ENCODE assay signal across 9 mouse cellular contexts in the genomic region with DNA sequence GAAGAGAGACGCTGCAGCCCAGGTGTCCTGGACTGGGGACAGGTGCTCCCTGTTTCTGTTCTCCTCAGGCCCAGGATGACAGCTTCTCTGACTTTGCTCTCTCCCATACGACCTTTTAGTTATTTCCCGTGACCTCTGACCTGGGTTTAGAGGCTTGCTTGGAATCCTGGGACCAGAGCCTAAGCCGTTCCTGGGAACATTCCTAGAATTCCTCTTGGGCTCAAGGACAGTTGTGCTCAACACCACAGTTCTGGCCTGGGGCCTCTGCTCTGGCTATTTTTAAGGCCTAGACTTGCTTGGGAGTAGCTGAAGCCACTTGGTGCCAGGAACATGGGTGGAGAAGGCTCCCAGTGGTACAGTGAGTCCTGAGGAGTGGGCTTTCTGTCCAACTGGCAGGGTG. TPM values are rescaled to one million over a fixed set of nuclear protein-coding genes. Genes with fewer than 3 reads are reported as not detected.
A peak's percentile ranks its signal among the peaks of the same experiment; 100 is the strongest.
DNase-seq lines count a peak whose midpoint lies in the region; ATAC-seq and TF ChIP-seq lines count a peak whose summit lies in the region.
"Had no signal": no experiment of that assay in that cellular context is flagged by ENCODE, and none has a peak within 500 bp of the region (broad histone marks: within the 10 kb centered on the region; RNA-seq: fewer than 3 reads in every experiment).

No protein-coding gene starts in this region.

- TF ChIP-seq EP300 in ES-Bruce4 (IDR thresholded peaks at IDR 0.05; ENCODE audit: insufficient read depth, low read depth, low read length): peak; percentile 58; the same call in 1 of the 2 replicates

- H3K36me3 ChIP-seq in ES-Bruce4 (ENCODE audit: control insufficient read depth, insufficient read depth, low read length, poor library complexity, severe bottlenecking): no peaks in the 10 kb centered on the region
- no peaks in the 10 kb centered on the region for H3K36me3 ChIP-seq in intestine, embryonic 15.5 days

- no peak for ATAC-seq in intestine, embryonic 15.5 days

- no peak overlapping the region for H3K27ac ChIP-seq in ES-Bruce4 (ENCODE audit: insufficient read depth, low read length)
- H3K27ac ChIP-seq in intestine, embryonic 15.5 days: no peak overlapping the region

- TF ChIP-seq CTCF in ES-Bruce4 (IDR thresholded peaks at IDR 0.05; ENCODE audit: low read depth, low read length): no peak

- H3K4me3 ChIP-seq in ES-Bruce4 (ENCODE audit: low read depth, low read length): no peak overlapping the region
- no peak overlapping the region for H3K4me3 ChIP-seq in intestine, embryonic 15.5 days (replicated peaks)

- DNase-seq in cerebellum, adult 11-12 months: peak; percentile 59
- no peak for DNase-seq in cerebellum, adult 11 months
- peak; percentile 97 for DNase-seq in heart, adult 11 months
- DNase-seq in kidney, adult 9 months: peak; percentile 73
- no peak for DNase-seq in thymus, postnatal 4 days
- DNase-seq in spleen, postnatal 36 days (ENCODE audit: low spot score in 2 of 2): no peak

- 60% methylated on average over 4 of the region's 4 CpGs for WGBS in intestine, embryonic 15.5 days

- H3K4me2 ChIP-seq in intestine, embryonic 15.5 days (replicated peaks): no peak overlapping the region

- no peaks in the 10 kb centered on the region for H3K27me3 ChIP-seq in ES-Bruce4 (ENCODE audit: control insufficient read depth, insufficient read depth, low read length, poor library complexity, severe bottlenecking)
- H3K27me3 ChIP-seq in intestine, embryonic 15.5 days (replicated peaks): no peaks in the 10 kb centered on the region

- TF ChIP-seq POLR2A in ES-Bruce4 (IDR thresholded peaks at IDR 0.05; ENCODE audit: insufficient read depth, low read length): no peak

- H3K4me1 ChIP-seq in ES-Bruce4 (ENCODE audit: control insufficient read depth, insufficient read depth, low read length): peaks cover 7% of the 10 kb centered on the region
- H3K4me1 ChIP-seq in intestine, embryonic 15.5 days (replicated peaks): peaks cover 46% of the 10 kb centered on the region

- H3K9me3 ChIP-seq in ES-Bruce4 (replicated peaks; ENCODE audit: control insufficient read depth, insufficient read depth, low read length, poor library complexity, severe bottlenecking): no peaks in the 10 kb centered on the region
- H3K9me3 ChIP-seq in intestine, embryonic 15.5 days: no peaks in the 10 kb centered on the region

- no peak overlapping the region for H3K9ac ChIP-seq in ES-Bruce4 (ENCODE audit: low read depth, poor library complexity, severe bottlenecking)
- no peak overlapping the region for H3K9ac ChIP-seq in intestine, embryonic 15.5 days

RNA-seq across cellular contexts. Expression of a gene that starts 6.4 kb away (rescaled TPM):
- polyA plus RNA-seq in ES-Bruce4 (2011; ENCODE audit: insufficient read depth, insufficient read length, low read depth, missing spikeins): 39.5 and 40.1 TPM in 2 replicates
- polyA plus RNA-seq in intestine, embryonic 15.5 days (2015; fragmentation: Nextera tagmentation; extraction: Ambion mirVana): 19.7 and 21.7 TPM in 2 replicates

RNA-seq across cellular contexts. Expression of a gene that starts 41.7 kb away (rescaled TPM):
- polyA plus RNA-seq in ES-Bruce4 (2011; ENCODE audit: insufficient read depth, insufficient read length, low read depth, missing spikeins): 28.9 and 31.6 TPM in 2 replicates
- 48.2 TPM in 2 replicates for polyA plus RNA-seq in intestine, embryonic 15.5 days (2015; fragmentation: Nextera tagmentation; extraction: Ambion mirVana)

RNA-seq across cellular contexts. Expression of a gene that starts 45.4 kb away (rescaled TPM):
- polyA plus RNA-seq in ES-Bruce4 (2011; ENCODE audit: insufficient read depth, insufficient read length, low read depth, missing spikeins): not detected in 2 replicates
- 0.56 and 0.57 TPM in 2 replicates for polyA plus RNA-seq in intestine, embryonic 15.5 days (2015; fragmentation: Nextera tagmentation; extraction: Ambion mirVana)

RNA-seq across cellular contexts. Expression of a gene that starts 45.5 kb away (rescaled TPM):
- polyA plus RNA-seq in ES-Bruce4 (2011; ENCODE audit: insufficient read depth, insufficient read length, low read depth, missing spikeins): not detected in 2 replicates
- polyA plus RNA-seq in intestine, embryonic 15.5 days (2015; fragmentation: Nextera tagmentation; extraction: Ambion mirVana): not detected in 2 replicates
- polyA plus RNA-seq: testis, adult 2 months had no signal

RNA-seq across cellular contexts. Expression of a gene that starts 55.2 kb away (rescaled TPM):
- not detected in 2 replicates for polyA plus RNA-seq in ES-Bruce4 (2011; ENCODE audit: insufficient read depth, insufficient read length, low read depth, missing spikeins)
- polyA plus RNA-seq in intestine, embryonic 15.5 days (2015; fragmentation: Nextera tagmentation; extraction: Ambion mirVana): not detected in 2 replicates

Comparison
In these comparisons a context has a peak if more than half of its experiments do, and no peak if none do; other contexts are left out.
1. DNase-seq: peak in cerebellum, adult 11-12 months (single experiment), heart, adult 11 months (single experiment) and kidney, adult 9 months (single experiment); none in cerebellum, adult 11 months (single experiment), thymus, postnatal 4 days (single experiment) and spleen, postnatal 36 days (0 of 2).